Mouse (Mus musculus): ENCODE results near the gene Phlpp1.

DNA sequence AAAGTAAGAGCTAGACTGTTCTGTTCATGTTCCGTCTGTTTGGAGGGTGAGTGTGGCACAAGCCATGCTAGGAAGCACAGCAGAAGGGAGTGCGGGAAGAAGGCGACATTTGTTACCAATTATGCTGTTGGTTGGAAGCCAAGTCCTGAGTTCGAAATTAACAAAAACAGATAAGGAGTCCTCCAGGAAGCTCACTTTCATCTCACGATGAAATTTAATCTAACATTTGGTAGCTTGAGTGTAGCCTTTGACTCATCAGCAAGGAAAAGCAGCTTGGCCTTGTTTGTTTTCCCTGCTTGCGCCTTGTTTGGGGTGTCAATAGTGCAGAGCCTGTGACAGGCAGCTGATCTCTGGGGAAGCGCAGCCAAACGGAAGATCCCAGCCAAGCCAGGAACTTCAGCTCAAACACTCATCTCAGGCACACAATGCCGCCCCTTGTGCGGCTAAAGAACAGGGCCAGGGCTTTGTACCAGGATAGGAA is 16.4 kb upstream of the Phlpp1 start:
- TF ChIP-seq CTCF (IDR thresholded peaks at IDR 0.05; ENCODE audit: control insufficient read depth, insufficient read depth, low read length) (no peak), POLR2A (IDR thresholded peaks at IDR 0.05; ENCODE audit: borderline replicate concordance, control insufficient read depth, low read depth, low read length) (no peak)
